Mouse (Mus musculus): ENCODE data around the gene Ngly1. TPM values are rescaled to one million over a fixed set of nuclear protein-coding genes. Genes with fewer than 3 reads are reported as not detected.
"Not testable (repeated sequence)": the region's sequence is repeated elsewhere in the genome, so short reads cannot be mapped to it uniquely, and the experiment has no call there.

Ngly1 gene
- polyA plus RNA-seq, 1 experiment: 14.2 TPM

GRCm38 (mm10) chr14:16292371-16292770 is 43.3 kb downstream of the Ngly1 start:
- no peaks in the 10 kb centered on the region for H3K27me3 ChIP-seq (ENCODE audit: control insufficient read depth)
- H3K4me3 ChIP-seq (replicated peaks): no peak overlapping the region
- H3K4me1 ChIP-seq (ENCODE audit: control insufficient read depth): peaks cover 5% of the 10 kb centered on the region
- no peaks in the 10 kb centered on the region for H3K9me3 ChIP-seq (ENCODE audit: control insufficient read depth, low read length)
- TF ChIP-seq TAL1 (IDR thresholded peaks at IDR 0.05; ENCODE audit: low read length): no peak
- TF ChIP-seq GATA1 (IDR thresholded peaks at IDR 0.05; ENCODE audit: low read length): no peak
- H3K36me3 ChIP-seq (ENCODE audit: control insufficient read depth): peaks cover 59% of the 10 kb centered on the region

GRCm38 (mm10) chr14:16293015-16293414 is 43.9 kb downstream of the Ngly1 start:
- Histone ChIP-seq H3K9me3 (ENCODE audit: control insufficient read depth, low read length) (no peaks in the 10 kb centered on the region), H3K27me3 (ENCODE audit: control insufficient read depth) (no peaks in the 10 kb centered on the region), H3K36me3 (ENCODE audit: control insufficient read depth) (peaks cover 63% of the 10 kb centered on the region), H3K4me1 (ENCODE audit: control insufficient read depth) (peaks cover 5% of the 10 kb centered on the region), H3K4me3 (replicated peaks) (no peak overlapping the region)
- TF ChIP-seq GATA1 (IDR thresholded peaks at IDR 0.05; ENCODE audit: low read length) (no peak), TAL1 (IDR thresholded peaks at IDR 0.05; ENCODE audit: low read length) (no peak)

- Histone ChIP-seq H3K36me3 (ENCODE audit: control insufficient read depth) (peaks cover 61% of the 10 kb centered on the region), H3K27me3 (ENCODE audit: control insufficient read depth) (no peaks in the 10 kb centered on the region), H3K4me1 (ENCODE audit: control insufficient read depth) (peaks cover 5% of the 10 kb centered on the region), H3K4me3 (replicated peaks) (no peak overlapping the region), H3K9me3 (ENCODE audit: control insufficient read depth, low read length) (no peaks in the 10 kb centered on the region)
- TF ChIP-seq TAL1 (IDR thresholded peaks at IDR 0.05; ENCODE audit: low read length) (no peak), GATA1 (IDR thresholded peaks at IDR 0.05; ENCODE audit: low read length) (no peak)
Observed at GRCm38 (mm10) chr14:16293921-16294320, 44.8 kb downstream of the Ngly1 start.

GRCm38 (mm10) chr14:16296816-16297468 is 47.9 kb downstream of the Ngly1 start:
- H3K4me1 ChIP-seq (ENCODE audit: control insufficient read depth): peaks cover 3% of the 10 kb centered on the region

GRCm38 (mm10) chr14:16301735-16302134 is 52.7 kb downstream of the Ngly1 start:
- Histone ChIP-seq H3K27me3 (ENCODE audit: control insufficient read depth) (no peaks in the 10 kb centered on the region), H3K4me3 (replicated peaks) (no peak overlapping the region), H3K4me1 (ENCODE audit: control insufficient read depth) (no peaks in the 10 kb centered on the region), H3K9me3 (ENCODE audit: control insufficient read depth, low read length) (no peaks in the 10 kb centered on the region), H3K36me3 (ENCODE audit: control insufficient read depth) (peaks cover 20% of the 10 kb centered on the region)
- TF ChIP-seq GATA1 (IDR thresholded peaks at IDR 0.05; ENCODE audit: low read length) (no peak), TAL1 (IDR thresholded peaks at IDR 0.05; ENCODE audit: low read length) (no peak)

More at GRCm38 (mm10) chr14:16296816-16297468, 47.9 kb downstream of the Ngly1 start:
- TF ChIP-seq TAL1 (IDR thresholded peaks at IDR 0.05; ENCODE audit: low read length) (no peak), GATA1 (IDR thresholded peaks at IDR 0.05; ENCODE audit: low read length) (no peak)
- Histone ChIP-seq H3K9me3 (ENCODE audit: control insufficient read depth, low read length) (no peaks in the 10 kb centered on the region), H3K27me3 (ENCODE audit: control insufficient read depth) (no peaks in the 10 kb centered on the region), H3K4me3 (replicated peaks) (no peak overlapping the region), H3K36me3 (ENCODE audit: control insufficient read depth) (peaks cover 46% of the 10 kb centered on the region)

GRCm38 (mm10) chr14:16302688-16303087 is 53.6 kb downstream of the Ngly1 start:
- H3K4me3 ChIP-seq (replicated peaks): no peak overlapping the region
- no peaks in the 10 kb centered on the region for H3K9me3 ChIP-seq (ENCODE audit: control insufficient read depth, low read length)
- H3K4me1 ChIP-seq (ENCODE audit: control insufficient read depth): no peaks in the 10 kb centered on the region
- H3K36me3 ChIP-seq (ENCODE audit: control insufficient read depth): peaks cover 23% of the 10 kb centered on the region
- H3K27me3 ChIP-seq (ENCODE audit: control insufficient read depth): no peaks in the 10 kb centered on the region
- TF ChIP-seq TAL1 (IDR thresholded peaks at IDR 0.05; ENCODE audit: low read length) (no peak), GATA1 (IDR thresholded peaks at IDR 0.05; ENCODE audit: low read length) (no peak)

GRCm38 (mm10) chr14:16310791-16311190 is 61.7 kb downstream of the Ngly1 start:
- Histone ChIP-seq H3K9me3 (ENCODE audit: control insufficient read depth, low read length) (no peaks in the 10 kb centered on the region), H3K4me1 (ENCODE audit: control insufficient read depth) (peaks cover 11% of the 10 kb centered on the region), H3K27me3 (ENCODE audit: control insufficient read depth) (no peaks in the 10 kb centered on the region), H3K4me3 (replicated peaks) (no peak overlapping the region), H3K36me3 (ENCODE audit: control insufficient read depth) (peaks cover 16% of the 10 kb centered on the region)
- TF ChIP-seq GATA1 (IDR thresholded peaks at IDR 0.05; ENCODE audit: low read length) (no peak), TAL1 (IDR thresholded peaks at IDR 0.05; ENCODE audit: low read length) (no peak)

GRCm38 (mm10) chr14:16312599-16312998 is 63.5 kb downstream of the Ngly1 start:
- Histone ChIP-seq H3K9me3 (ENCODE audit: control insufficient read depth, low read length) (no peaks in the 10 kb centered on the region), H3K4me1 (ENCODE audit: control insufficient read depth) (peaks cover 11% of the 10 kb centered on the region), H3K4me3 (replicated peaks) (no peak overlapping the region), H3K36me3 (ENCODE audit: control insufficient read depth) (peaks cover 13% of the 10 kb centered on the region), H3K27me3 (ENCODE audit: control insufficient read depth) (no peaks in the 10 kb centered on the region)
- TF ChIP-seq TAL1 (IDR thresholded peaks at IDR 0.05; ENCODE audit: low read length): no peak
- no peak for TF ChIP-seq GATA1 (IDR thresholded peaks at IDR 0.05; ENCODE audit: low read length)

- H3K4me3 ChIP-seq (replicated peaks); H3K27me3 ChIP-seq (ENCODE audit: control insufficient read depth); H3K9me3 ChIP-seq (ENCODE audit: control insufficient read depth, low read length): not testable (repeated sequence)
- peaks cover 11% of the 10 kb centered on the region for H3K4me1 ChIP-seq (ENCODE audit: control insufficient read depth)
- H3K36me3 ChIP-seq (ENCODE audit: control insufficient read depth): peaks cover 12% of the 10 kb centered on the region
Observed at GRCm38 (mm10) chr14:16313073-16313472, 64.0 kb downstream of the Ngly1 start.
